Mouse (Mus musculus): ENCODE results near the gene Slc35a5. TPM values are rescaled to one million over a fixed set of nuclear protein-coding genes. Genes with fewer than 3 reads are reported as not detected.
A peak's percentile ranks its signal among the peaks of the same experiment; 100 is the strongest.

The Slc35a5 gene
- polyA plus RNA-seq (2014; fragmentation: Nextera tagmentation; extraction: Ambion mirVana), result 36.8 and 43.9 TPM in 2 replicates

GRCm38 (mm10) chr16:45158522-45159388 lies at the start of gene Slc35a5, which contains the start of gene Atg3:
Slc35a5 (minus strand) TSS chr16:45158706.
Atg3 (plus strand) TSS chr16:45158785.
- peak within 1 kb of the TSS; percentile 70 for H3K9ac ChIP-seq (replicated peaks; ENCODE audit: low read depth, low read length)
- H3K4me2 ChIP-seq (ENCODE audit: low read depth, low read length), result peak within 1 kb of the TSS; percentile 95
- under 1% methylated on average over 57 of the region's 64 CpGs for WGBS
- H3K4me3 ChIP-seq (ENCODE audit: low read depth, low read length), result peak within 1 kb of the TSS; percentile 62
- H3K27me3 ChIP-seq (ENCODE audit: control insufficient read depth, insufficient read depth, low read length), result no peaks in the 10 kb centered on the region
- peak; percentile 98 for ATAC-seq (ENCODE audit: low read depth)
- peak within 1 kb of the TSS; percentile 85 for H3K27ac ChIP-seq (ENCODE audit: low read depth, low read length)
- peaks cover 21% of the 10 kb centered on the region for H3K4me1 ChIP-seq (ENCODE audit: control insufficient read depth, insufficient read depth, low read length)
- no peaks in the 10 kb centered on the region for H3K9me3 ChIP-seq (ENCODE audit: control insufficient read depth, low read length)
- peaks cover 6% of the 10 kb centered on the region for H3K36me3 ChIP-seq (ENCODE audit: control insufficient read depth, insufficient read depth, low read length)

GRCm38 (mm10) chr16:45204859-45205670 lies 46.6 kb upstream of the Slc35a5 start:
- Histone ChIP-seq H3K4me3 (ENCODE audit: low read depth, low read length) (no peak overlapping the region), H3K4me2 (ENCODE audit: low read depth, low read length) (no peak overlapping the region), H3K9me3 (ENCODE audit: control insufficient read depth, low read length) (no peaks in the 10 kb centered on the region), H3K27ac (ENCODE audit: low read depth, low read length) (no peak overlapping the region), H3K4me1 (ENCODE audit: control insufficient read depth, insufficient read depth, low read length) (no peaks in the 10 kb centered on the region), H3K36me3 (ENCODE audit: control insufficient read depth, insufficient read depth, low read length) (no peaks in the 10 kb centered on the region), H3K9ac (replicated peaks; ENCODE audit: low read depth, low read length) (no peak overlapping the region), H3K27me3 (ENCODE audit: control insufficient read depth, insufficient read depth, low read length) (no peaks in the 10 kb centered on the region)
- 60% methylated on average over 12 of the region's 12 CpGs for WGBS
- no peak for ATAC-seq (ENCODE audit: low read depth)

GRCm38 (mm10) chr16:45204438-45204837 lies 45.9 kb upstream of the Slc35a5 start:
- no peak for ATAC-seq (ENCODE audit: low read depth)
- WGBS, result 83% methylated on average over 4 of the region's 4 CpGs
- Histone ChIP-seq H3K27me3 (ENCODE audit: control insufficient read depth, insufficient read depth, low read length) (no peaks in the 10 kb centered on the region), H3K9ac (replicated peaks; ENCODE audit: low read depth, low read length) (no peak overlapping the region), H3K36me3 (ENCODE audit: control insufficient read depth, insufficient read depth, low read length) (no peaks in the 10 kb centered on the region), H3K4me2 (ENCODE audit: low read depth, low read length) (no peak overlapping the region), H3K4me1 (ENCODE audit: control insufficient read depth, insufficient read depth, low read length) (no peaks in the 10 kb centered on the region), H3K9me3 (ENCODE audit: control insufficient read depth, low read length) (no peaks in the 10 kb centered on the region), H3K4me3 (ENCODE audit: low read depth, low read length) (no peak overlapping the region), H3K27ac (ENCODE audit: low read depth, low read length) (no peak overlapping the region)

GRCm38 (mm10) chr16:45201395-45201794 lies 42.9 kb upstream of the Slc35a5 start:
- H3K27ac ChIP-seq (ENCODE audit: low read depth, low read length), result no peak overlapping the region
- H3K4me1 ChIP-seq (ENCODE audit: control insufficient read depth, insufficient read depth, low read length), result no peaks in the 10 kb centered on the region
- no peaks in the 10 kb centered on the region for H3K36me3 ChIP-seq (ENCODE audit: control insufficient read depth, insufficient read depth, low read length)
- no peak overlapping the region for H3K4me3 ChIP-seq (ENCODE audit: low read depth, low read length)
- H3K9ac ChIP-seq (replicated peaks; ENCODE audit: low read depth, low read length), result no peak overlapping the region
- no peak overlapping the region for H3K4me2 ChIP-seq (ENCODE audit: low read depth, low read length)
- no peaks in the 10 kb centered on the region for H3K9me3 ChIP-seq (ENCODE audit: control insufficient read depth, low read length)
- no peak for ATAC-seq (ENCODE audit: low read depth)
- WGBS, result 98% methylated on average over 2 of the region's 2 CpGs
- H3K27me3 ChIP-seq (ENCODE audit: control insufficient read depth, insufficient read depth, low read length), result no peaks in the 10 kb centered on the region

- H3K36me3 ChIP-seq (ENCODE audit: control insufficient read depth, insufficient read depth, low read length), result no peaks in the 10 kb centered on the region
- WGBS, result 31% methylated on average over 6 of the region's 6 CpGs
- no peak overlapping the region for H3K4me3 ChIP-seq (ENCODE audit: low read depth, low read length)
- no peaks in the 10 kb centered on the region for H3K9me3 ChIP-seq (ENCODE audit: control insufficient read depth, low read length)
- ATAC-seq (ENCODE audit: low read depth), result peak; percentile 94
- H3K4me1 ChIP-seq (ENCODE audit: control insufficient read depth, insufficient read depth, low read length), result no peaks in the 10 kb centered on the region
- no peak overlapping the region for H3K4me2 ChIP-seq (ENCODE audit: low read depth, low read length)
- no peak overlapping the region for H3K27ac ChIP-seq (ENCODE audit: low read depth, low read length)
- no peak overlapping the region for H3K9ac ChIP-seq (replicated peaks; ENCODE audit: low read depth, low read length)
- H3K27me3 ChIP-seq (ENCODE audit: control insufficient read depth, insufficient read depth, low read length), result no peaks in the 10 kb centered on the region
Measured at GRCm38 (mm10) chr16:45196816-45197215, 38.3 kb upstream of the Slc35a5 start.

- Histone ChIP-seq H3K27me3 (ENCODE audit: control insufficient read depth, insufficient read depth, low read length) (no peaks in the 10 kb centered on the region), H3K36me3 (ENCODE audit: control insufficient read depth, insufficient read depth, low read length) (peaks cover 6% of the 10 kb centered on the region; the same call in 1 of the 2 replicates), H3K4me3 (ENCODE audit: low read depth, low read length) (no peak overlapping the region), H3K4me1 (ENCODE audit: control insufficient read depth, insufficient read depth, low read length) (no peaks in the 10 kb centered on the region), H3K4me2 (ENCODE audit: low read depth, low read length) (no peak overlapping the region), H3K9me3 (ENCODE audit: control insufficient read depth, low read length) (no peaks in the 10 kb centered on the region), H3K9ac (replicated peaks; ENCODE audit: low read depth, low read length) (no peak overlapping the region), H3K27ac (ENCODE audit: low read depth, low read length) (no peak overlapping the region)
- ATAC-seq (ENCODE audit: low read depth), result peak; percentile 77
- WGBS, result 0% methylated on average over 1 of the region's 1 CpGs
Measured at GRCm38 (mm10) chr16:45192613-45193012, 34.1 kb upstream of the Slc35a5 start.

- H3K4me2 ChIP-seq (ENCODE audit: low read depth, low read length), result no peak overlapping the region
- no peak overlapping the region for H3K4me3 ChIP-seq (ENCODE audit: low read depth, low read length)
- no peaks in the 10 kb centered on the region for H3K9me3 ChIP-seq (ENCODE audit: control insufficient read depth, low read length)
- H3K4me1 ChIP-seq (ENCODE audit: control insufficient read depth, insufficient read depth, low read length), result no peaks in the 10 kb centered on the region
- WGBS, result 93% methylated on average over 5 of the region's 5 CpGs
- H3K27me3 ChIP-seq (ENCODE audit: control insufficient read depth, insufficient read depth, low read length), result no peaks in the 10 kb centered on the region
- H3K36me3 ChIP-seq (ENCODE audit: control insufficient read depth, insufficient read depth, low read length), result peaks cover 3% of the 10 kb centered on the region; the same call in 1 of the 2 replicates
- ATAC-seq (ENCODE audit: low read depth), result no peak
- no peak overlapping the region for H3K9ac ChIP-seq (replicated peaks; ENCODE audit: low read depth, low read length)
- no peak overlapping the region for H3K27ac ChIP-seq (ENCODE audit: low read depth, low read length)
Measured at GRCm38 (mm10) chr16:45181824-45182223, 23.3 kb upstream of the Slc35a5 start.

- Histone ChIP-seq H3K9ac (replicated peaks; ENCODE audit: low read depth, low read length) (no peak overlapping the region), H3K36me3 (ENCODE audit: control insufficient read depth, insufficient read depth, low read length) (peaks cover 8% of the 10 kb centered on the region; the same call in 1 of the 2 replicates), H3K9me3 (ENCODE audit: control insufficient read depth, low read length) (no peaks in the 10 kb centered on the region), H3K4me3 (ENCODE audit: low read depth, low read length) (no peak overlapping the region), H3K27ac (ENCODE audit: low read depth, low read length) (no peak overlapping the region), H3K4me2 (ENCODE audit: low read depth, low read length) (no peak overlapping the region), H3K4me1 (ENCODE audit: control insufficient read depth, insufficient read depth, low read length) (no peaks in the 10 kb centered on the region), H3K27me3 (ENCODE audit: control insufficient read depth, insufficient read depth, low read length) (no peaks in the 10 kb centered on the region)
- no peak for ATAC-seq (ENCODE audit: low read depth)
- 89% methylated on average over 2 of the region's 2 CpGs for WGBS
Measured at GRCm38 (mm10) chr16:45178552-45178951, 20.0 kb upstream of the Slc35a5 start.

GRCm38 (mm10) chr16:45159389-45159716 lies 847 bp upstream of the Slc35a5 start:
- Histone ChIP-seq H3K36me3 (ENCODE audit: control insufficient read depth, insufficient read depth, low read length) (peaks cover 3% of the 10 kb centered on the region), H3K9me3 (ENCODE audit: control insufficient read depth, low read length) (no peaks in the 10 kb centered on the region), H3K4me2 (ENCODE audit: low read depth, low read length) (peak overlapping the region; percentile 68), H3K9ac (replicated peaks; ENCODE audit: low read depth, low read length) (peak overlapping the region; percentile 70), H3K27ac (ENCODE audit: low read depth, low read length) (peak overlapping the region; percentile 85), H3K4me3 (ENCODE audit: low read depth, low read length) (peak overlapping the region; percentile 62), H3K4me1 (ENCODE audit: control insufficient read depth, insufficient read depth, low read length) (peaks cover 21% of the 10 kb centered on the region), H3K27me3 (ENCODE audit: control insufficient read depth, insufficient read depth, low read length) (no peaks in the 10 kb centered on the region)
- no peak for ATAC-seq (ENCODE audit: low read depth)
- 8% methylated on average over 11 of the region's 11 CpGs for WGBS
